Mouse (Mus musculus) cerebellum, adult 18-20 months (tissue): ENCODE results near the gene Pacrg.

Experiments used
- DNase-seq, 2 experiments: peaks; one replicate each; pipeline ENCODE4 v3.0.0; 2021

The Pacrg gene

DNA sequence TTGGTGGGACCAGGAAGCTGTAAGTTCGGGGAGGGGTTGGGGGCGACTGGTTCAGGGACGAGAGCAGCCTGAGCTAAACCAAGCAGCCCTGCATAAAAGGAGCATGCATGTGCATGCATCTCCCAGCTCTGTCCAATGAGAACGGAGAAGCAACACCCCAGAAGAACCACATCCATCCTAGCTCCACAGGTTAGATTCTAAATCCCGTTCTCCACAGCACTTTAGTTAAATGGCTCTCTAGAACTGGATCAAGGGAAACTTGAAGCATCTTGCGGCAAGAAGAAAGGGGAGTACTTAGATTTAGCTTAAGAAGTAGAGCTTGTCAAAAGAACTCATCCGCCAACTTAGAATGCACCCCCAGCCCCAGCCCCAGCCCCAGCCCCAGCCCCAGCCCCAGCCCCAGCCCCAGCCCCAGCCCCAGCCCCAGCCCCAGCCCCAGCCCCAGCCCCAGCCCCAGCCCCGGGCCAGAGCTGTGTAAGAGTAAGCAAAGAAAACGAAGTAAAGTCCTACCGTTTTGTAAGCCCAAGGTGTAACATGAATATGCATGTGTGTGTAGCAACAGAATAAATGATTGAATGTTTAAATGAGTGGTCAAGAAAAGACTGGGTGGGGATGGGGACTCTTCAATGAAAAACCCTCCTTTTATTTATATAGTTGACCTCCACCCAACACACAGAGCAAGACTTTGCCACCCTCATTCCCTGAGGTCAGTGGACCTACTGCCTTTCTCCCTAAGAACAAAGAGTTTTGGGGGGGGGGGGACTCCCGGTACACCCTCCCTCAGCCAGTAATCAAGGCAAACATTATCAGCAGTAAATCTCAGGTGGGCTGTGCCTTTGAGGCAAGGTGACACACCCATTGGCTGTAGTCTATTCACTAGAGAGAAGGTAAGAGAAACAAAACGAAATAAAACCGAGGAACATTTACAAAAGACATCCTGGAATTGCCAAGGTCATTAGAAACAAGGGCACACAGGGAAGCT, 474.3 kb downstream of the Pacrg start:
- DNase-seq: no peak

DNA sequence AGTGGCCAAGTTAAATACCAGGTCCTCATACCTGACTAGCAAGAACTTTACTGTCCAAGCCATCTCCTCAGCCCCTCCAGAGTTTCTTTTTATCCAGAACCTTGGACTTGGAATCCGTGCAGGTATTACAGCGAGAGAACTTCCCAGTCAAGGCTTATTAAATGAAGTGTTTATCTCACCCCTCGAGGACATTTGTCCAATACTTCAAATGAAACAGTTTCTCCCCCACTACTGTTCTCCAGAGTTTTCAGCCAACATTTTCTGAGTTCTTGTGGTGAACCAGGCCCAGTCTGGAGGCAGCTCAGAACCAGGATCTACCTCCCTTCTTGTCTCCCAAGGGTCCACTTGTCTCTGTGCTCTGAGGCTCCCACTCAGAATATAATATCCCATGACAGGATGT, 477.0 kb downstream of the Pacrg start:
- DNase-seq: no peak

DNA sequence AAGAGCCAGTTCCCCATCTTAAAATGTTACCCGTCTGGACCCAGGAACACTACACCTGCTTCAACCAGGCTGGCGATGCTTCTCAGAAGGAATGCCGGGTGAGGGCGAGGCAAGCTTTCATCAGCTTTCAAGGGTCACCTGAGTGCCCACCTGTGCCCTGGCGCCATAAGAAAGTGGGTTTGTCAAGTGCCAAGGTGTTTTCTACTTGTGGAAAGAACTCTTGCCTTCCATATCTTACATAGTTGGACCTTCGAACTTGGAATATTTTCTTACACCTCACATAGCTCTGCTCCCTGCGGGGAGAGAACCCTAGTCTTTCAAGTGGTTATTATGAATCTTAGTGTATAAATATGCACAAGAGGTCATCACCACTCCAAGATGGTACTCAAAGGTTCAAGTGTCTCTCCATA, 478.2 kb downstream of the Pacrg start:
- DNase-seq: no peak

DNA sequence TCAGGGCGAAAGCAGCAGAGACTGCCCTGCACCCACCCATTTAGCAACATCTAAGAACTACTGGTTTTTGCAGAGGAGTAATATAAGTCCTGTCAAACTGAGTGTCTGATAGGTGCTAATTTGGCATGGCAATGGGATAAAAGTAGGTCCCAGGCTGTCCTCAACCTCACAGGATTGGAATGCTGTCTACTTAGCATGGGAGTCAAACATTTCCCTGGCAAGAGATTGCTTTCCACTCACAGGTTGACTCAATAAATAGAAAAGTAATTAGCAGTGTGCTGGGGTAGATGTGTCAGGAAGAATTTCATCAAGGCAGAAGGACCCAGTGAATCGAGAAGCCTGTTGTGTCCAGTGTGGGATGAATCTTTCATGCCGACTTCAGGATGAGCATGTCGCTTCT, 479.4 kb downstream of the Pacrg start:
- DNase-seq: no peak

DNA sequence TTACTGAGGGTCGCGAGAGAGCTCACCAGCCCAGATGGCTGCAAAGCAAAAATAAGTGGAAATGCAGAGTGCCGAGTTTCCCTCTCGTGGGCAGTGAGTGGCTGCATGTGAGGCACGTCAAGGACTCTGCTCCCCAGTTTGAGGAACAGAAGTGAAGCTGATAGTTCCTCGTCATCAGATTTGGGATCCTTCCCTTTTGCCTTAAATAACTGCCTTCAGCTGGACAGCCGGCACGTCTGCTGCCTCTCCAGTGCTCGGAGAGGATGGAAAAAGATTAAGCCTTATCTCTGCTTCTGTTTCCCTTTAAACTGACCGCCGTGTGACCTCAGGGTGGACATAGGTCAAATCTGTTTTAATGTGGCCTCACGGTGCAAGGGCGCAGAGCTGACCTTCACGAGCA, 480.6 kb downstream of the Pacrg start:
- DNase-seq: no peak

DNA sequence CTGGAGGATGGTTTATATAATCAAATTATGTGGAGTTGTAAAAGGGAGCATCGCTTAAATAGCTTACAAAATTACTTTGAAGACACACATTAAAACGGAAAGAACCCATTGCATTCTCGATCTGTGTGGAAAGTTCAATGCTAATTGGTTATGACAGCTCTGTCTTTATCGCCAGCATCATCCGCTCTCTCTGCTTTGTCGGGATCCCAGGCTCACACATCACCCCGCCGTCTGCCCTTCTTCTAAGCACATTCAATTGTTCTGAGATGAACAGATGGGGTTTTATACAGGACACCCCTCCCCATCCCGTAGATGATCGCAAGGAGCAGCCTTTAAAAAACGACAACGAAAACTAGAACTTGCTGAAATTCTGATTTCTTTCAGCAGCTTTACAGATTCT, 482.8 kb downstream of the Pacrg start:
- no peak for DNase-seq

DNA sequence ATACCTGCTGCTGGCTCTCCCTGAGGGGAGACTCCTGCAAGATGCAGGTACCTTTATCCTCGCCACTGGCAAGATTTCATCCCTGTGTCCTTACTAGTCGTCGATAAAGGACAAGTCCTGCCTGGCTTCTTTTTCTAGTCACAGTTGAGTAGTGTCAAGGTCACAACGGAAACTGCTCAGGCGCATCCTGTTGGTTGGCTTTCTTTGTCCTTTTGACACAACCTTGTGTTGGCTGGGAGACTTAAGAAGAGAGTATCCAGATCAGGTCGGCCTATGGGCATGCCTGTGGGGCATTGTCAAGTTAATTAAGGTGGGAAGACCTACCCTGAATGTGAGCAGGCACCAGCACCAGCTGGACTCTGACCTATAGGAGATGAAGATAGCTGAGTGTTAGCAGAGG, 483.8 kb downstream of the Pacrg start:
- DNase-seq: no peak

DNA sequence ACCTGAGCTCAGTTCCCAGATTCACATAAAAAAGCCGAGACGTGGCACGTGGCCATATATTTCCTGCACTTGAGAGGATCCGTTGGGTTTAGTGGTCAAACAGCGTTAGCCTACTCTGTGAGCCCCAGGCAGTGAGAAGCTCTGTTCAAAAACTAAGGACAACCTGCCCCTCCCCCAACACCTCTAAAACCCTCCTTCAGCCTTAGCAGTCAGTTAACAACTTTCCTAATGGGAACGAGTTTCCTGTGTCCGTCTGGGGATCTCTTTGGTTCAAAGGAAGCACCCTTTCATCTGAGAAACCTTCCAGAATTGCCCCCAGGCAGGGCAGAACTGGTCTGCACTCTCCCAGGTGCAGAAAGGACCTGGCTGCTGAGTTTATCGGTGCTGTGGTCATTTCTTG, 484.4 kb downstream of the Pacrg start:
- DNase-seq: no peak
